Mouse (Mus musculus) left cerebral cortex, postnatal 25 days (tissue): ENCODE data around the gene Kcnk5. TPM values are rescaled to one million over a fixed set of nuclear protein-coding genes. Genes with fewer than 3 reads are reported as not detected.

Source experiments
- DNase-seq, 2 experiments: peaks; one replicate each; pipeline ENCODE4 v3.0.0; 2022; ENCODE audit warnings: low spot score in 2 of 2, mixed read lengths in 1 of 2
- intact Hi-C: fragments of 180-260 bp; cut with DNase I; formaldehyde crosslinking; loops from one replicate; pipeline ENCODE4 v1.15.1; 2025
- total RNA-seq, 2 experiments: library from RNA; stranded (reverse); gene quantifications; 2 replicates each; pipeline ENCODE4 v1.2.3; 2021

Gene Kcnk5
- total RNA-seq, 2 experiments from 2014 or later: 0.18 to 0.37 TPM

- intact Hi-C loops: no loop called here
These were observed 9.1 kb downstream of the Kcnk5 start for GRCm38 (mm10) chr14:20172509-20172908.

GRCm38 (mm10) chr14:20171840-20172239 lies 9.8 kb downstream of the Kcnk5 start:
- intact Hi-C loops: no loop called here
- no peak for DNase-seq

More at GRCm38 (mm10) chr14:20172509-20172908, 9.1 kb downstream of the Kcnk5 start:
- DNase-seq: no peak

GRCm38 (mm10) chr14:20169251-20169650 lies 12.4 kb downstream of the Kcnk5 start:
- no peak for DNase-seq
- intact Hi-C loops: no loop called here

- no peak for DNase-seq
- intact Hi-C loops: no loop called here
These were observed 13.1 kb downstream of the Kcnk5 start for GRCm38 (mm10) chr14:20168478-20168877.

- intact Hi-C loops: no loop called here
- DNase-seq: no peak
These were observed 13.6 kb downstream of the Kcnk5 start for GRCm38 (mm10) chr14:20168054-20168453.

- intact Hi-C loops: no loop called here
- DNase-seq: no peak
These were observed 16.2 kb downstream of the Kcnk5 start for GRCm38 (mm10) chr14:20165413-20165812.

GRCm38 (mm10) chr14:20164438-20164837 lies 17.2 kb downstream of the Kcnk5 start:
- intact Hi-C loops: no loop called here
- no peak for DNase-seq

GRCm38 (mm10) chr14:20162686-20163085 lies 18.9 kb downstream of the Kcnk5 start:
- intact Hi-C loops: no loop called here
- DNase-seq: no peak

GRCm38 (mm10) chr14:20158727-20159681 lies 22.6 kb downstream of the Kcnk5 start:
- no peak for DNase-seq
- intact Hi-C loops: no loop called here

- intact Hi-C loops: no loop called here
- DNase-seq: no peak
These were observed 24.0 kb downstream of the Kcnk5 start for GRCm38 (mm10) chr14:20157595-20157994.

- intact Hi-C loops: no loop called here
- no peak for DNase-seq
These were observed 25.9 kb downstream of the Kcnk5 start for GRCm38 (mm10) chr14:20155718-20156117.

GRCm38 (mm10) chr14:20154937-20155336 lies 26.7 kb downstream of the Kcnk5 start:
- intact Hi-C loops: no loop called here
- DNase-seq: peak; percentile 3 to 38

GRCm38 (mm10) chr14:20154245-20154644 lies 27.4 kb downstream of the Kcnk5 start:
- intact Hi-C loops: no loop called here
- no peak for DNase-seq

GRCm38 (mm10) chr14:20149127-20150080 lies 32.2 kb downstream of the Kcnk5 start:
- DNase-seq: no peak
- intact Hi-C loops: no loop called here

GRCm38 (mm10) chr14:20148514-20148913 lies 33.1 kb downstream of the Kcnk5 start:
- DNase-seq: no peak
- intact Hi-C loops: no loop called here

- intact Hi-C loops: no loop called here
- DNase-seq: no peak
These were observed 33.8 kb downstream of the Kcnk5 start for GRCm38 (mm10) chr14:20147854-20148253.

GRCm38 (mm10) chr14:20144093-20144492 lies 37.5 kb downstream of the Kcnk5 start:
- intact Hi-C loops: no loop called here
- DNase-seq: peak; percentile 7 to 34

GRCm38 (mm10) chr14:20138484-20139355 lies 42.9 kb downstream of the Kcnk5 start, which contains the start of gene Saysd1:
Gene Saysd1, minus strand, starts transcription at chr14:20138534.
- intact Hi-C loops: no loop called here
- DNase-seq: no peak

- DNase-seq: no peak
- intact Hi-C loops: no loop called here
These were observed 46.5 kb downstream of the Kcnk5 start for GRCm38 (mm10) chr14:20134965-20135671.
